Comparison of ENCODE assay signal across 8 mouse cellular contexts in genomic region chr2:90581006-90581795, GRCm38 (mm10). TPM values are rescaled to one million over a fixed set of nuclear protein-coding genes. Genes with fewer than 3 reads are reported as not detected.
A peak's percentile ranks its signal among the peaks of the same experiment; 100 is the strongest.
DNase-seq lines count a peak whose midpoint lies in the region; ATAC-seq and TF ChIP-seq lines count a peak whose summit lies in the region.

No protein-coding gene starts in this region.

- intact Hi-C loops in gastrocnemius, postnatal 14 days (cut with DNase I; ENCODE audit: low total_unique reads): no loop called here

- DNase-seq in adrenal gland, adult 2 months: peak; percentile 28
- no peak for DNase-seq in adrenal gland, adult 18-20 months (ENCODE audit: low spot score in 2 of 2)
- DNase-seq in spleen, adult 2 months (ENCODE audit: low read depth in 1 of 2, low spot score in 2 of 2): no peak
- no peak for DNase-seq in spleen, adult 12 weeks (ENCODE audit: low spot score)
- DNase-seq in midbrain, postnatal 0 days (ENCODE audit: low spot score): peak; percentile 35
- DNase-seq in gastrocnemius, postnatal 14 days: no peak
- DNase-seq in layer of hippocampus, postnatal 36 days: no peak

- H3K27me3 ChIP-seq in spleen, adult 2 months (ENCODE audit: control insufficient read depth, insufficient read depth, low read length): no peaks in the 10 kb centered on the region
- no peaks in the 10 kb centered on the region for H3K27me3 ChIP-seq in hindbrain, embryonic 16.5 days (replicated peaks; ENCODE audit: control insufficient read depth, insufficient read depth, low read length)
- H3K27me3 ChIP-seq in midbrain, postnatal 0 days (ENCODE audit: insufficient read depth, low read length): no peaks in the 10 kb centered on the region

- TF ChIP-seq POLR2A in spleen, adult 2 months (IDR thresholded peaks at IDR 0.05; ENCODE audit: low read depth, low read length): no peak

- no peaks in the 10 kb centered on the region for H3K9me3 ChIP-seq in hindbrain, embryonic 16.5 days (ENCODE audit: control insufficient read depth, low read length)
- no peaks in the 10 kb centered on the region for H3K9me3 ChIP-seq in midbrain, postnatal 0 days (ENCODE audit: low read length)

- no peak for TF ChIP-seq CTCF in spleen, adult 2 months (IDR thresholded peaks at IDR 0.05; ENCODE audit: extremely low read depth, insufficient read depth, insufficient read length, insufficient replicate concordance)
- no peak for TF ChIP-seq CTCF in midbrain, postnatal 0 days (IDR thresholded peaks at IDR 0.05)

- H3K27ac ChIP-seq in spleen, adult 2 months (ENCODE audit: insufficient read depth, low read length): peak overlapping the region; percentile 54
- H3K27ac ChIP-seq in hindbrain, embryonic 16.5 days (ENCODE audit: low read depth, low read length): peak overlapping the region; percentile 91
- peak overlapping the region; percentile 85; the same call in 1 of the 2 replicates for H3K27ac ChIP-seq in midbrain, postnatal 0 days (ENCODE audit: low read depth, low read length)

- H3K9ac ChIP-seq in hindbrain, embryonic 16.5 days (ENCODE audit: low read depth, low read length): peak overlapping the region; percentile 94
- H3K9ac ChIP-seq in midbrain, postnatal 0 days (replicated peaks; ENCODE audit: low read length, poor library complexity, severe bottlenecking): peak overlapping the region; percentile 93

- peaks cover 20% of the 10 kb centered on the region for H3K4me1 ChIP-seq in spleen, adult 2 months (ENCODE audit: control insufficient read depth, insufficient read depth, insufficient read length)
- peaks cover 13% of the 10 kb centered on the region for H3K4me1 ChIP-seq in hindbrain, embryonic 16.5 days (ENCODE audit: control insufficient read depth, insufficient read depth, low read depth, low read length)
- peaks cover 3% of the 10 kb centered on the region; the same call in 1 of the 2 replicates for H3K4me1 ChIP-seq in midbrain, postnatal 0 days (ENCODE audit: insufficient read depth, low read length)

- 5% methylated on average over 11 of the region's 11 CpGs for WGBS in spleen, adult 2 months
- 16% methylated on average over 11 of the region's 11 CpGs for WGBS in hindbrain, embryonic 16.5 days
- WGBS in midbrain, postnatal 0 days: 13% methylated on average over 11 of the region's 11 CpGs

- peak; percentile 52 for ATAC-seq in hindbrain, embryonic 16.5 days
- peak; percentile 41 for ATAC-seq in midbrain, postnatal 0 days (ENCODE audit: low FRiP score)

- H3K4me2 ChIP-seq in hindbrain, embryonic 16.5 days (ENCODE audit: low read length): peak overlapping the region; percentile 65
- H3K4me2 ChIP-seq in midbrain, postnatal 0 days (ENCODE audit: low read depth, low read length, poor library complexity, severe bottlenecking): peak overlapping the region; percentile 81

- H3K36me3 ChIP-seq in spleen, adult 2 months (ENCODE audit: control insufficient read depth, insufficient read depth, low read length): no peaks in the 10 kb centered on the region
- H3K36me3 ChIP-seq in hindbrain, embryonic 16.5 days (ENCODE audit: control insufficient read depth, insufficient read depth, low read length): no peaks in the 10 kb centered on the region
- no peaks in the 10 kb centered on the region for H3K36me3 ChIP-seq in midbrain, postnatal 0 days (ENCODE audit: insufficient read depth, low read length)

- peak overlapping the region; percentile 83; the same call in 1 of the 2 replicates for H3K4me3 ChIP-seq in spleen, adult 2 months (ENCODE audit: extremely low read depth, insufficient read depth, insufficient read length)
- peak overlapping the region; percentile 92 for H3K4me3 ChIP-seq in hindbrain, embryonic 16.5 days (ENCODE audit: low read length)
- peak overlapping the region; percentile 95 for H3K4me3 ChIP-seq in midbrain, postnatal 0 days (ENCODE audit: low read depth, low read length)

RNA-seq across cellular contexts. Expression of gene Ptprj, which starts 0.8 kb away (rescaled TPM):
- total RNA-seq in adrenal gland, adult 2 months (2021): 10 to 100 TPM; 15.2 to 20.6 TPM
- 2.4 and 2.6 TPM in 2 replicates for polyA plus RNA-seq in adrenal gland, adult 2 months (2012; rRNA removed)
- 10 to 100 TPM; 15.0 to 18.1 TPM for total RNA-seq in adrenal gland, adult 18-20 months (2021)
- 21.0 and 21.9 TPM in 2 replicates for polyA plus RNA-seq in spleen, adult 2 months (2012; rRNA removed)
- polyA plus RNA-seq in hindbrain, embryonic 16.5 days (2015; fragmentation: Nextera tagmentation; extraction: Ambion mirVana): 6.0 and 6.8 TPM in 2 replicates
- 36.6 and 39.7 TPM in 2 replicates for total RNA-seq in midbrain, postnatal 0 days (2014; rRNA removed)
- 3.7 and 4.3 TPM in 2 replicates for polyA plus RNA-seq in midbrain, postnatal 0 days (2015; fragmentation: Nextera tagmentation; extraction: Ambion mirVana)
- total RNA-seq in gastrocnemius, postnatal 14 days (2021): 1 to 10 TPM; 6.5 to 6.6 TPM
- total RNA-seq in layer of hippocampus, postnatal 36 days (2021): 100 to 1,000 TPM; 114 to 131 TPM

Comparison
In these comparisons a context has a peak if more than half of its experiments do, and no peak if none do; other contexts are left out.
1. DNase-seq: peak in adrenal gland, adult 2 months (single experiment) and midbrain, postnatal 0 days (single experiment); none in adrenal gland, adult 18-20 months (0 of 2), spleen, adult 2 months (0 of 2), spleen, adult 12 weeks (single experiment), gastrocnemius, postnatal 14 days (single experiment) and layer of hippocampus, postnatal 36 days (0 of 2).
2. Peak in every context shown above with its lines, with median percentiles within 50 percentile points of each other: H3K27ac ChIP-seq and H3K4me3 ChIP-seq.